Mouse (Mus musculus): ENCODE data around the gene Hlcs. TPM values are rescaled to one million over a fixed set of nuclear protein-coding genes. Genes with fewer than 3 reads are reported as not detected.

Gene Hlcs
- polyA plus RNA-seq, 1 experiment from 2014 or later: 2.8 TPM

GRCm38 (mm10) chr16:94229890-94230289 is 83.5 kb downstream of the Hlcs start:
- no peak overlapping the region for H3K4me3 ChIP-seq (ENCODE audit: low read depth, low read length)
- no peaks in the 10 kb centered on the region for H3K4me1 ChIP-seq (replicated peaks; ENCODE audit: control insufficient read depth, insufficient read depth, low read length)
- no peak overlapping the region for H3K9ac ChIP-seq (ENCODE audit: low read depth, low read length)
- H3K27me3 ChIP-seq (replicated peaks; ENCODE audit: control insufficient read depth, insufficient read depth, low read length): no peaks in the 10 kb centered on the region
- H3K36me3 ChIP-seq (ENCODE audit: control insufficient read depth, insufficient read depth): 0 out of 2 replicates have a peak, but pooled peaks cover 3% of the 10 kb centered on the region
- H3K9me3 ChIP-seq (ENCODE audit: control insufficient read depth): no peaks in the 10 kb centered on the region
- TF ChIP-seq CTCF (IDR thresholded peaks at IDR 0.05; ENCODE audit: low read depth): no peak
- no peak overlapping the region for H3K27ac ChIP-seq (ENCODE audit: low read depth, low read length)
- H3K4me2 ChIP-seq (replicated peaks; ENCODE audit: low read depth): no peak overlapping the region
- WGBS: 94% methylated on average over 7 of the region's 7 CpGs
- ATAC-seq: no peak

- Histone ChIP-seq H3K9ac (ENCODE audit: low read depth, low read length) (no peak overlapping the region), H3K27me3 (replicated peaks; ENCODE audit: control insufficient read depth, insufficient read depth, low read length) (no peaks in the 10 kb centered on the region), H3K4me3 (ENCODE audit: low read depth, low read length) (no peak overlapping the region), H3K36me3 (ENCODE audit: control insufficient read depth, insufficient read depth) (0 out of 2 replicates have a peak, but pooled peaks cover 3% of the 10 kb centered on the region), H3K9me3 (ENCODE audit: control insufficient read depth) (no peaks in the 10 kb centered on the region), H3K4me2 (replicated peaks; ENCODE audit: low read depth) (no peak overlapping the region), H3K4me1 (replicated peaks; ENCODE audit: control insufficient read depth, insufficient read depth, low read length) (no peaks in the 10 kb centered on the region), H3K27ac (ENCODE audit: low read depth, low read length) (no peak overlapping the region)
- no peak for ATAC-seq
- TF ChIP-seq CTCF (IDR thresholded peaks at IDR 0.05; ENCODE audit: low read depth): no peak
- WGBS: 86% methylated on average over 18 of the region's 18 CpGs
Observed at GRCm38 (mm10) chr16:94228858-94229555, 84.4 kb downstream of the Hlcs start.

- H3K36me3 ChIP-seq (ENCODE audit: control insufficient read depth, insufficient read depth): 0 out of 2 replicates have a peak, but pooled peaks cover 3% of the 10 kb centered on the region
- TF ChIP-seq CTCF (IDR thresholded peaks at IDR 0.05; ENCODE audit: low read depth): no peak
- no peaks in the 10 kb centered on the region for H3K27me3 ChIP-seq (replicated peaks; ENCODE audit: control insufficient read depth, insufficient read depth, low read length)
- H3K9ac ChIP-seq (ENCODE audit: low read depth, low read length): no peak overlapping the region
- no peak for ATAC-seq
- 71% methylated on average over 18 of the region's 18 CpGs for WGBS
- no peak overlapping the region for H3K4me3 ChIP-seq (ENCODE audit: low read depth, low read length)
- no peaks in the 10 kb centered on the region for H3K9me3 ChIP-seq (ENCODE audit: control insufficient read depth)
- H3K4me1 ChIP-seq (replicated peaks; ENCODE audit: control insufficient read depth, insufficient read depth, low read length): no peaks in the 10 kb centered on the region
- H3K4me2 ChIP-seq (replicated peaks; ENCODE audit: low read depth): no peak overlapping the region
- H3K27ac ChIP-seq (ENCODE audit: low read depth, low read length): no peak overlapping the region
Observed at GRCm38 (mm10) chr16:94227328-94228018, 85.9 kb downstream of the Hlcs start.

DNA sequence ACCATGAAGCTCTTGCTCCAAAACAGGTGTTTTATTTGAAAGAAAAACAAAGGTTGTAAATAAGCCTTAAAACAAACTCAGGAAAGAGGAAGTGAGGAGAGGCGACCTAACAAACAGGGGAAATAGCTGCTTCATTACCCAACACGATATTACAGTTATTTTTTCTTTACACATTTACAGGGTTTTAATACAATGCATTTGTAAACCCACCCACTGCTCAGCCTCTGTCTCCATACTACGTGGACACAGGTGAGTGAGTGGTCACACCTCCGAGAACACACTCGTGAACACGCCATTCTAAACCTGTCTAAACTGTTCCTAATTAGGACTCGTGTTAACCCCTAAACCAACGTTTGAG is 90.0 kb downstream of the Hlcs start:
- TF ChIP-seq CTCF (IDR thresholded peaks at IDR 0.05; ENCODE audit: low read depth): no peak
- Histone ChIP-seq H3K27me3 (replicated peaks; ENCODE audit: control insufficient read depth, insufficient read depth, low read length) (no peaks in the 10 kb centered on the region), H3K27ac (ENCODE audit: low read depth, low read length) (no peak overlapping the region), H3K9ac (ENCODE audit: low read depth, low read length) (no peak overlapping the region), H3K36me3 (ENCODE audit: control insufficient read depth, insufficient read depth) (0 out of 2 replicates have a peak, but pooled peaks cover 3% of the 10 kb centered on the region), H3K4me3 (ENCODE audit: low read depth, low read length) (no peak overlapping the region), H3K4me1 (replicated peaks; ENCODE audit: control insufficient read depth, insufficient read depth, low read length) (no peaks in the 10 kb centered on the region), H3K4me2 (replicated peaks; ENCODE audit: low read depth) (no peak overlapping the region), H3K9me3 (ENCODE audit: control insufficient read depth) (no peaks in the 10 kb centered on the region)
- ATAC-seq: no peak
- WGBS: 70% methylated on average over 8 of the region's 8 CpGs

DNA sequence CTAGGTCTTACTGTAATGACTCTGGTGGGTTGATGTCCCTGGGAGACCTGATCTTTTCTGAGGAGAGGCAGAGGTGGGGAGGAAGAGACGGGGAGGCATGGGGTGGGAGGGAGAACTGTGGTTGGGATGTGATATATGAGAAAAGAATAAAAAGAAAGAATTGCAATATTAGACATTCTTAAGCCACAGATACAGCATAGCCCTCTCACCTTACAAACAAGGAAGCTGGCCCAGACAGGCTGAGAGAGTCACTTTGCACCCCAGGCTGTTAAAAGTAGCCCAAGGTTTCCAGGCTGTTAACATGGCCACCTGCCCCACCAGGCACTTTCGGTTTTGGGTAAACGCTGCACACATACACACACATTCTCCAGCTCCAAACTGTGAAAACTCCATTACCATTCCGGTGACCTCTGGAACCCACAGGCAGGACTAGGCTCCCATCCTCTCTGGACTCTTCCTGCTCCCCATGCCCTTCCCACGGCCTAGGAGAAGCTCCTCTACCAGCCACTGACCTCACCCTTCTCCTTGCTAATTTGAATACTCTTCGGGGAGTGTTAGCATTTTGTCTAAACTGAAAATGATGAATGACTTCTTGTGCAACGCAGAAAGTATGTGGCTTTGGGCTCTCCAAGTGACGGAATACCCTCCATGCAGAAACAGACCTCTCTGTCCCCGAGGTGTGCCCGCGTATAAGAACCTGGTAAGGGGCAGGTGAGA is 90.6 kb downstream of the Hlcs start:
- WGBS: 53% methylated on average over 11 of the region's 11 CpGs
- H3K36me3 ChIP-seq (ENCODE audit: control insufficient read depth, insufficient read depth): 0 out of 2 replicates have a peak, but pooled peaks cover 3% of the 10 kb centered on the region
- no peak overlapping the region for H3K27ac ChIP-seq (ENCODE audit: low read depth, low read length)
- no peak for TF ChIP-seq CTCF (IDR thresholded peaks at IDR 0.05; ENCODE audit: low read depth)
- H3K27me3 ChIP-seq (replicated peaks; ENCODE audit: control insufficient read depth, insufficient read depth, low read length): no peaks in the 10 kb centered on the region
- no peak for ATAC-seq
- H3K4me2 ChIP-seq (replicated peaks; ENCODE audit: low read depth): 0 out of 2 replicates have a peak overlapping the region, but pooled peaks have one; percentile 28
- no peaks in the 10 kb centered on the region for H3K9me3 ChIP-seq (ENCODE audit: control insufficient read depth)
- no peak overlapping the region for H3K9ac ChIP-seq (ENCODE audit: low read depth, low read length)
- H3K4me1 ChIP-seq (replicated peaks; ENCODE audit: control insufficient read depth, insufficient read depth, low read length): no peaks in the 10 kb centered on the region
- no peak overlapping the region for H3K4me3 ChIP-seq (ENCODE audit: low read depth, low read length)

- H3K4me1 ChIP-seq (replicated peaks; ENCODE audit: control insufficient read depth, insufficient read depth, low read length): no peaks in the 10 kb centered on the region
- ATAC-seq: no peak
- TF ChIP-seq CTCF (IDR thresholded peaks at IDR 0.05; ENCODE audit: low read depth): no peak
Observed at GRCm38 (mm10) chr16:94210689-94211357, 102.5 kb downstream of the Hlcs start.

More at GRCm38 (mm10) chr16:94210689-94211357, 102.5 kb downstream of the Hlcs start:
- Histone ChIP-seq H3K9me3 (ENCODE audit: control insufficient read depth) (no peaks in the 10 kb centered on the region), H3K4me3 (ENCODE audit: low read depth, low read length) (no peak overlapping the region), H3K36me3 (ENCODE audit: control insufficient read depth, insufficient read depth) (no peaks in the 10 kb centered on the region), H3K4me2 (replicated peaks; ENCODE audit: low read depth) (no peak overlapping the region), H3K27ac (ENCODE audit: low read depth, low read length) (no peak overlapping the region), H3K9ac (ENCODE audit: low read depth, low read length) (no peak overlapping the region), H3K27me3 (replicated peaks; ENCODE audit: control insufficient read depth, insufficient read depth, low read length) (no peaks in the 10 kb centered on the region)
- WGBS: 81% methylated on average over 15 of the region's 15 CpGs

Data from intestine, postnatal 0 days (tissue).